Mouse (Mus musculus) right cerebral cortex, postnatal 14 days (tissue): Measurements from ENCODE around the gene Adam29.

ENCODE experiments used
- DNase-seq: peaks from one replicate; pipeline ENCODE4 v3.0.0; 2022

The Adam29 gene

GRCm38 (mm10) chr8:55906848-55907247 lies at the start of gene Adam29:
Adam29 (minus strand) TSS chr8:55906948.
- no peak for DNase-seq

- DNase-seq: peak; percentile 3
These were observed 33.8 kb upstream of the Adam29 start for GRCm38 (mm10) chr8:55940526-55940880.

GRCm38 (mm10) chr8:55939870-55940525 lies 33.2 kb upstream of the Adam29 start, which contains the start of gene Glra3:
Glra3 (plus strand) TSS chr8:55940460.
- DNase-seq: peak; percentile 50
